Comparison of ENCODE assay signal across 21 mouse cellular contexts in the genomic region with DNA sequence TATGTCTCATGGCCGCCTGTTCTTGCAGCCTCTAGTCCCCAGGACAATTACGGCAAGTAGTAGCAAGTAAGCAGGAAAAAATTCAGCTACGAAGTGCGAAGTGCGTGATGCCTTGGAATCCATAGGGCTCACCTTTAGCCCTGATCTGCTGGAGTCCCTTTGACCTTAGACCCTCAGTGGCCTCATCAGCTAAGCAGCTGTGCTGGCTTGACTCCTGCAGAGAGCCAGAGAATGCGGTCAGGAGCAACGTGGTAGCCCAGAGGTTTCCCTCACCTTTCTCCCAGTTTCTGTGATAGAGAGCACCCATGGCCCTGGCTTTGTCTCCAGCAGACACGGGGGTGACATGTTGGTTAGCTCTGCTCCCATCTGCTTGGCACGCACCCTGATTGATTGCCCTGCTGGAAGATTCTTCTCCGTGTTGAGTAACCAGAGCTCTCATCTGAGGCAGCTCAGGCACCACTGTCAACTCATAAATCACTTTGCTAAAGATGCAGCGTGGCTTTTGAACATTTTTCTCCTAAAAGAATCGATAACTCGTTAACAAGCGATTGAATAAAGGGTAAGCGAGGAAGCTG. TPM values are rescaled to one million over a fixed set of nuclear protein-coding genes. Genes with fewer than 3 reads are reported as not detected.
DNase-seq lines count a peak whose midpoint lies in the region; ATAC-seq lines count a peak whose summit lies in the region.
"Had no signal": no experiment of that assay in that cellular context is flagged by ENCODE, and none has a peak within 500 bp of the region (broad histone marks: within the 10 kb centered on the region; RNA-seq: fewer than 3 reads in every experiment).

No protein-coding gene starts in this region.

- 63% methylated on average over 15 of the region's 15 CpGs for WGBS in hindbrain, embryonic 10.5 days
- 49% methylated on average over 15 of the region's 15 CpGs for WGBS in hindbrain, embryonic 16.5 days
- WGBS in midbrain, embryonic 13.5 days, result 68% methylated on average over 15 of the region's 15 CpGs
- WGBS in midbrain, embryonic 14.5 days, result 76% methylated on average over 15 of the region's 15 CpGs
- whole genome bisulfite sequencing in embryonic facial prominence, embryonic 10.5 days, result 63% methylated on average over 15 of the region's 15 CpGs

- H3K4me3 ChIP-seq in hindbrain, embryonic 10.5 days, result no peak overlapping the region
- no peak overlapping the region for H3K4me3 ChIP-seq in hindbrain, embryonic 16.5 days (ENCODE audit: low read length)
- no peak overlapping the region for H3K4me3 ChIP-seq in midbrain, embryonic 13.5 days (replicated peaks)
- H3K4me3 ChIP-seq in midbrain, embryonic 14.5 days (replicated peaks; ENCODE audit: low read depth, low read length), result no peak overlapping the region
- no peak overlapping the region for H3K4me3 ChIP-seq in embryonic facial prominence, embryonic 10.5 days
- H3K4me3 ChIP-seq: embryonic facial prominence, embryonic 12.5 days; heart, adult 2 months; megakaryocyte, embryonic 14.5 days had no signal

- peak overlapping the region; percentile 59; the same call in 1 of the 2 replicates for H3K27ac ChIP-seq in hindbrain, embryonic 10.5 days
- no peak overlapping the region for H3K27ac ChIP-seq in hindbrain, embryonic 16.5 days (ENCODE audit: low read depth, low read length)
- H3K27ac ChIP-seq in midbrain, embryonic 13.5 days, result peak overlapping the region; percentile 16; the same call in 1 of the 2 replicates
- H3K27ac ChIP-seq in midbrain, embryonic 14.5 days (replicated peaks; ENCODE audit: low read depth, low read length), result no peak overlapping the region
- H3K27ac ChIP-seq in embryonic facial prominence, embryonic 10.5 days (replicated peaks), result 0 out of 2 replicates have a peak overlapping the region, but pooled peaks have one; percentile 30
- H3K27ac ChIP-seq: embryonic facial prominence, embryonic 12.5 days; heart, adult 2 months; liver, embryonic 14.5 days had no signal

- H3K9me3 ChIP-seq in hindbrain, embryonic 10.5 days, result no peaks in the 10 kb centered on the region
- H3K9me3 ChIP-seq in hindbrain, embryonic 16.5 days (ENCODE audit: control insufficient read depth, low read length), result no peaks in the 10 kb centered on the region
- H3K9me3 ChIP-seq in midbrain, embryonic 13.5 days, result no peaks in the 10 kb centered on the region
- H3K9me3 ChIP-seq in midbrain, embryonic 14.5 days (ENCODE audit: control insufficient read depth, low read length), result no peaks in the 10 kb centered on the region
- no peaks in the 10 kb centered on the region for H3K9me3 ChIP-seq in embryonic facial prominence, embryonic 10.5 days
- H3K9me3 ChIP-seq: embryonic facial prominence, embryonic 12.5 days; G1E; megakaryocyte, embryonic 14.5 days had no signal

- no peak overlapping the region for H3K9ac ChIP-seq in hindbrain, embryonic 16.5 days (ENCODE audit: low read depth, low read length)
- no peak overlapping the region for H3K9ac ChIP-seq in midbrain, embryonic 13.5 days (replicated peaks)
- no peak overlapping the region for H3K9ac ChIP-seq in midbrain, embryonic 14.5 days (replicated peaks; ENCODE audit: low read length)
- H3K9ac ChIP-seq: embryonic facial prominence, embryonic 12.5 days; liver, embryonic 14.5 days had no signal

- no peak overlapping the region for H3K4me2 ChIP-seq in hindbrain, embryonic 16.5 days (ENCODE audit: low read length)
- no peak overlapping the region for H3K4me2 ChIP-seq in midbrain, embryonic 13.5 days (replicated peaks)
- H3K4me2 ChIP-seq in midbrain, embryonic 14.5 days (ENCODE audit: low read length), result no peak overlapping the region
- H3K4me2 ChIP-seq: embryonic facial prominence, embryonic 12.5 days had no signal

- H3K27me3 ChIP-seq in hindbrain, embryonic 10.5 days (ENCODE audit: insufficient read depth, poor library complexity, severe bottlenecking), result peaks cover 42% of the 10 kb centered on the region
- no peaks in the 10 kb centered on the region for H3K27me3 ChIP-seq in hindbrain, embryonic 16.5 days (replicated peaks; ENCODE audit: control insufficient read depth, insufficient read depth, low read length)
- H3K27me3 ChIP-seq in midbrain, embryonic 13.5 days, result 0 out of 2 replicates have a peak, but pooled peaks cover 14% of the 10 kb centered on the region
- H3K27me3 ChIP-seq in midbrain, embryonic 14.5 days (ENCODE audit: control insufficient read depth, insufficient read depth, low read length), result no peaks in the 10 kb centered on the region
- peaks cover 25% of the 10 kb centered on the region for H3K27me3 ChIP-seq in embryonic facial prominence, embryonic 10.5 days (replicated peaks; ENCODE audit: low read depth, poor library complexity, severe bottlenecking)
- H3K27me3 ChIP-seq: embryonic facial prominence, embryonic 12.5 days had no signal

- no peak for DNase-seq in hindbrain, embryonic 10.5 days (ENCODE audit: low spot score)
- DNase-seq in midbrain, embryonic 14.5 days, result no peak
- DNase-seq in embryonic facial prominence, embryonic 10.5 days (ENCODE audit: low spot score), result no peak
- peak; percentile 57 for DNase-seq in yolk sac, embryonic 10.5 days (ENCODE audit: low spot score)
- DNase-seq in lung, postnatal 10 days, result no peak
- DNase-seq: cerebellum, adult 11 months; cerebellum, postnatal 36 days; gastrocnemius, postnatal 10 days; heart, adult 2 months; layer of hippocampus, postnatal 36 days; left cerebral cortex, postnatal 4 days; lung, postnatal 14 days had no signal

- H3K4me1 ChIP-seq in hindbrain, embryonic 10.5 days (replicated peaks), result peaks cover 50% of the 10 kb centered on the region
- peaks cover 15% of the 10 kb centered on the region for H3K4me1 ChIP-seq in hindbrain, embryonic 16.5 days (ENCODE audit: control insufficient read depth, insufficient read depth, low read depth, low read length)
- peaks cover 66% of the 10 kb centered on the region for H3K4me1 ChIP-seq in midbrain, embryonic 13.5 days (replicated peaks)
- H3K4me1 ChIP-seq in midbrain, embryonic 14.5 days (ENCODE audit: control insufficient read depth, insufficient read depth, low read length), result peaks cover 25% of the 10 kb centered on the region
- H3K4me1 ChIP-seq in embryonic facial prominence, embryonic 10.5 days, result peaks cover 55% of the 10 kb centered on the region
- H3K4me1 ChIP-seq: megakaryocyte, embryonic 14.5 days had no signal

- no peaks in the 10 kb centered on the region for H3K36me3 ChIP-seq in hindbrain, embryonic 10.5 days
- no peaks in the 10 kb centered on the region for H3K36me3 ChIP-seq in hindbrain, embryonic 16.5 days (ENCODE audit: control insufficient read depth, insufficient read depth, low read length)
- no peaks in the 10 kb centered on the region for H3K36me3 ChIP-seq in midbrain, embryonic 13.5 days
- no peaks in the 10 kb centered on the region for H3K36me3 ChIP-seq in midbrain, embryonic 14.5 days (ENCODE audit: control insufficient read depth, insufficient read depth, low read length)
- H3K36me3 ChIP-seq in embryonic facial prominence, embryonic 10.5 days (replicated peaks), result no peaks in the 10 kb centered on the region
- H3K36me3 ChIP-seq: embryonic facial prominence, embryonic 12.5 days; G1E had no signal

- no peak for ATAC-seq in hindbrain, embryonic 16.5 days
- ATAC-seq in midbrain, embryonic 13.5 days, result no peak
- no peak for ATAC-seq in midbrain, embryonic 14.5 days (ENCODE audit: low FRiP score, low TSS enrichment)
- no peak for ATAC-seq in cerebellum, adult (ENCODE audit: insufficient number of reproducible peaks, low FRiP score, low TSS enrichment)
- ATAC-seq: inflammation-experienced regulatory T-cells, adult 6 months had no signal

RNA-seq across cellular contexts. Expression of a gene that starts 12.9 kb away (rescaled TPM):
- polyA plus RNA-seq in hindbrain, embryonic 10.5 days (2016; fragmentation: Nextera tagmentation; extraction: Ambion mirVana), result 0.90 and 0.99 TPM in 2 replicates
- 0.43 and 0.79 TPM in 2 replicates for polyA plus RNA-seq in hindbrain, embryonic 16.5 days (2015; fragmentation: Nextera tagmentation; extraction: Ambion mirVana)
- polyA plus RNA-seq in midbrain, embryonic 13.5 days (2015; fragmentation: Nextera tagmentation; extraction: Ambion mirVana), result 0.73 and 0.80 TPM in 2 replicates
- 0.09 and 0.54 TPM in 2 replicates for polyA plus RNA-seq in midbrain, embryonic 14.5 days (2014; fragmentation: Nextera tagmentation; extraction: Ambion mirVana)
- 0.36 and 0.56 TPM in 2 replicates for polyA plus RNA-seq in embryonic facial prominence, embryonic 10.5 days (2016; fragmentation: Nextera tagmentation; extraction: Ambion mirVana)
- polyA plus RNA-seq: G1E; heart, postnatal 0 days; inflammation-experienced regulatory T-cells, adult 6 months; liver, embryonic 14.5 days had no signal

RNA-seq across cellular contexts. Expression of a gene that starts 42.1 kb away (rescaled TPM):
- polyA plus RNA-seq in hindbrain, embryonic 10.5 days (2016; fragmentation: Nextera tagmentation; extraction: Ambion mirVana), result 11.2 and 15.8 TPM in 2 replicates
- 11.6 and 16.4 TPM in 2 replicates for polyA plus RNA-seq in hindbrain, embryonic 16.5 days (2015; fragmentation: Nextera tagmentation; extraction: Ambion mirVana)
- 8.1 and 9.9 TPM in 2 replicates for polyA plus RNA-seq in midbrain, embryonic 13.5 days (2015; fragmentation: Nextera tagmentation; extraction: Ambion mirVana)
- 2.3 and 10.1 TPM in 2 replicates for polyA plus RNA-seq in midbrain, embryonic 14.5 days (2014; fragmentation: Nextera tagmentation; extraction: Ambion mirVana)
- polyA plus RNA-seq in embryonic facial prominence, embryonic 10.5 days (2016; fragmentation: Nextera tagmentation; extraction: Ambion mirVana), result 33.6 and 47.2 TPM in 2 replicates
- polyA plus RNA-seq: G1E had no signal

Comparison
In these comparisons a context has a peak if more than half of its experiments do, and no peak if none do; other contexts are left out.
1. H3K27ac ChIP-seq: peak in hindbrain, embryonic 10.5 days (single experiment), midbrain, embryonic 13.5 days (single experiment) and embryonic facial prominence, embryonic 10.5 days (single experiment); none in hindbrain, embryonic 16.5 days (single experiment) and midbrain, embryonic 14.5 days (single experiment).